Comparison of ENCODE assay signal across 8 mouse cellular contexts in the genomic region with DNA sequence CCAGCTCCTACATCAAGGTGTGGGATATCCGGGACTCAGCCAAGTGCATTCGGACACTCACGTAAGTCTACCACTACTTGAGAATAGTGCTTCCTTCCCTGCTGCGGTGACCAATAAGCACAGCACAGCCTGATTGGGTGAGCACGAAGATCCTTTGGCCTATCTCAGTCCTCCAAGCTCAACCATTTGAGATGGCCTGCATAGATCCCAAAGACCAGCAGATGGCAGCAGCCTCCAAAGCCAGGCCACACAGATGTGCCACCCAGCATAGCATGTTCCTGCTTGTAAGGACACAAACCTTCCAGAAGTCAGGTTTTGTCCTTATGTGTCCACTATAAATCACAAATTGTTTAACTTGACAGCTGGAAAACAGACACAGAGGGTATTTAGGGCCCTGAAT. TPM values are rescaled to one million over a fixed set of nuclear protein-coding genes. Genes with fewer than 3 reads are reported as not detected.
DNase-seq lines count a peak whose midpoint lies in the region; ATAC-seq and TF ChIP-seq lines count a peak whose summit lies in the region.

No protein-coding gene starts in this region.

- H3K9me3 ChIP-seq in forebrain, embryonic 14.5 days (replicated peaks; ENCODE audit: control insufficient read depth, low read length), result no peaks in the 10 kb centered on the region

- intact Hi-C loops in heart, postnatal 36 days (cut with DNase I), result loop anchor here (2.0 to 5.0 kb wide), 4 partner anchors 43 to 351 kb away; partner anchors contain the start of gene Mroh3

- peak; percentile 69 for ATAC-seq in forebrain, embryonic 14.5 days

- peaks cover 91% of the 10 kb centered on the region for H3K36me3 ChIP-seq in forebrain, embryonic 14.5 days (ENCODE audit: control insufficient read depth, insufficient read depth, low read length)

- H3K4me2 ChIP-seq in forebrain, embryonic 14.5 days (ENCODE audit: low read length), result no peak overlapping the region

- H3K27me3 ChIP-seq in forebrain, embryonic 14.5 days (replicated peaks; ENCODE audit: control insufficient read depth, insufficient read depth, low read length), result no peaks in the 10 kb centered on the region

- no peaks in the 10 kb centered on the region for H3K4me1 ChIP-seq in forebrain, embryonic 14.5 days (ENCODE audit: control insufficient read depth, insufficient read depth, low read length)
- H3K4me1 ChIP-seq in lung, adult 2 months (ENCODE audit: control insufficient read depth, insufficient read depth, low read length), result peaks cover 3% of the 10 kb centered on the region
- H3K4me1 ChIP-seq in olfactory bulb, adult 2 months (ENCODE audit: control insufficient read depth, insufficient read depth, low read length), result peaks cover 35% of the 10 kb centered on the region

- H3K4me3 ChIP-seq in forebrain, embryonic 14.5 days (ENCODE audit: low read depth, low read length), result no peak overlapping the region
- no peak overlapping the region for H3K4me3 ChIP-seq in lung, adult 2 months (replicated peaks; ENCODE audit: extremely low read depth, low read depth, low read length)
- H3K4me3 ChIP-seq in olfactory bulb, adult 2 months (ENCODE audit: insufficient read depth, low read depth, low read length), result no peak overlapping the region

- peak; percentile 98 for TF ChIP-seq CTCF in lung, adult 2 months (IDR thresholded peaks at IDR 0.05; ENCODE audit: insufficient read depth, low read length)
- TF ChIP-seq CTCF in olfactory bulb, adult 2 months (IDR thresholded peaks at IDR 0.05; ENCODE audit: insufficient read depth, low read depth, low read length), result peak; percentile 68

- no peak overlapping the region for H3K27ac ChIP-seq in forebrain, embryonic 14.5 days (ENCODE audit: low read depth, low read length)
- H3K27ac ChIP-seq in olfactory bulb, adult 2 months (ENCODE audit: insufficient read depth, low read depth, low read length), result no peak overlapping the region

- peak; percentile 76 for DNase-seq in Muller cell, postnatal 12 days (ENCODE audit: inconsistent ontology term)
- peak; percentile 62 for DNase-seq in cerebellum, adult 11 months
- DNase-seq in forebrain, embryonic 14.5 days (ENCODE audit: low spot score), result peak; percentile 87
- DNase-seq in heart, postnatal 36 days, result peak; percentile 66 to 68
- peak; percentile 77 for DNase-seq in large intestine, adult 2 months (ENCODE audit: low read depth, low spot score)
- peak; percentile 58 for DNase-seq in lung, adult 2 months
- DNase-seq in thymus, postnatal 25 days, result peak; percentile 68

- no peak overlapping the region for H3K9ac ChIP-seq in forebrain, embryonic 14.5 days (ENCODE audit: low read length)

- WGBS in forebrain, embryonic 14.5 days, result 6% methylated on average over 5 of the region's 5 CpGs
- 8% methylated on average over 5 of the region's 5 CpGs for WGBS in large intestine, adult 2 months
- 8% methylated on average over 5 of the region's 5 CpGs for WGBS in lung, adult 2 months
- 10% methylated on average over 5 of the region's 5 CpGs for WGBS in olfactory bulb, adult 2 months

- TF ChIP-seq POLR2A in lung, adult 2 months (IDR thresholded peaks at IDR 0.05; ENCODE audit: borderline replicate concordance, extremely low read depth, low read depth, low read length), result no peak
- no peak for TF ChIP-seq POLR2A in olfactory bulb, adult 2 months (IDR thresholded peaks at IDR 0.05; ENCODE audit: insufficient read depth, low read depth, low read length)

RNA-seq across cellular contexts. Expression of gene Kif21b, which starts 38.9 kb away (rescaled TPM):
- 52.4 and 61.5 TPM in 2 replicates for polyA plus RNA-seq in forebrain, embryonic 14.5 days (2014; fragmentation: Nextera tagmentation; extraction: Ambion mirVana)
- under 1 TPM; 0.92 to 0.95 TPM for total RNA-seq in heart, postnatal 36 days (2021)
- polyA plus RNA-seq in large intestine, adult 2 months (2012; rRNA removed), result 13.6 and 22.5 TPM in 2 replicates
- polyA plus RNA-seq in lung, adult 2 months (2012; rRNA removed), result 12.1 and 14.4 TPM in 2 replicates
- polyA plus RNA-seq in olfactory bulb, adult 2 months (2012; ENCODE audit: insufficient read depth, insufficient read length, low replicate concordance, missing spikeins), result 94.8 and 211 TPM in 2 replicates

RNA-seq across cellular contexts. Expression of gene Mroh3, which starts 42.5 kb away (rescaled TPM):
- polyA plus RNA-seq in forebrain, embryonic 14.5 days (2014; fragmentation: Nextera tagmentation; extraction: Ambion mirVana), result not detected in 2 replicates
- total RNA-seq in heart, postnatal 36 days (2021), result not detected
- 2.1 and 3.3 TPM in 2 replicates for polyA plus RNA-seq in large intestine, adult 2 months (2012; rRNA removed)
- 0.14 TPM in 1 of 2 replicates, not detected in the other for polyA plus RNA-seq in lung, adult 2 months (2012; rRNA removed)
- not detected in 2 replicates for polyA plus RNA-seq in olfactory bulb, adult 2 months (2012; ENCODE audit: insufficient read depth, insufficient read length, low replicate concordance, missing spikeins)
